In genomic region chr14:36471617-36472016, GRCm38 (mm10) we compare ENCODE assay signal across 13 mouse cellular contexts.
"Had no signal": no experiment of that assay in that cellular context is flagged by ENCODE, and none has a peak within 500 bp of the region (broad histone marks: within the 10 kb centered on the region; RNA-seq: fewer than 3 reads in every experiment).

No protein-coding gene starts in this region.

- DNase-seq: kidney, adult 11 months; kidney, adult 8-10 months; kidney, postnatal 10 days; kidney, postnatal 36 days; liver; lung, adult 18-20 months; lung, postnatal 10 days; lung, postnatal 36 days; midbrain, embryonic 14.5 days; right cerebral cortex, adult 18-20 months; right cerebral cortex, postnatal 25 days; thymus, adult 18-20 months; thymus, postnatal 36 days had no signal
